Mouse (Mus musculus): ENCODE measurements at regions not wholly inside any gene's neighbourhood (a gene's known extent, or its start where the extent isn't known, plus 50 kb on each side); places are given as distances from the start of the nearest gene placed in this dataset.

- Histone ChIP-seq H3K27ac (ENCODE audit: low read depth) (no peak overlapping the region), H3K4me2 (ENCODE audit: low read length) (no peak overlapping the region), H3K9me3 (ENCODE audit: control insufficient read depth, low read length) (no peaks in the 10 kb centered on the region), H3K4me3 (ENCODE audit: low read depth, low read length) (no peak overlapping the region), H3K9ac (ENCODE audit: low read length) (no peak overlapping the region), H3K36me3 (ENCODE audit: control insufficient read depth, insufficient read depth, low read length) (no peaks in the 10 kb centered on the region), H3K4me1 (replicated peaks; ENCODE audit: control insufficient read depth, insufficient read depth, low read length) (no peaks in the 10 kb centered on the region), H3K27me3 (replicated peaks; ENCODE audit: control insufficient read depth, insufficient read depth, low read length) (0 out of 2 replicates have a peak, but pooled peaks cover 2% of the 10 kb centered on the region)
- ATAC-seq (replicated peaks; ENCODE audit: low FRiP score, low TSS enrichment, low read depth) (no peak), DNase-seq (ENCODE audit: low spot score) (no peak)
- WGBS = 78% methylated on average over 5 of the region's 5 CpGs
These were observed 173.3 kb upstream of the Lef1 start for GRCm38 (mm10) chr3:130936980-130937379.

GRCm38 (mm10) chr3:130936336-130936735 lies 173.9 kb upstream of the Lef1 start:
- H3K4me2 ChIP-seq (ENCODE audit: low read length) = no peak overlapping the region
- H3K4me3 ChIP-seq (ENCODE audit: low read depth, low read length) = no peak overlapping the region
- 0 out of 2 replicates have a peak, but pooled peaks cover 2% of the 10 kb centered on the region for H3K27me3 ChIP-seq (replicated peaks; ENCODE audit: control insufficient read depth, insufficient read depth, low read length)
- H3K9me3 ChIP-seq (ENCODE audit: control insufficient read depth, low read length) = no peaks in the 10 kb centered on the region
- DNase-seq (ENCODE audit: low spot score) = no peak
- no peaks in the 10 kb centered on the region for H3K36me3 ChIP-seq (ENCODE audit: control insufficient read depth, insufficient read depth, low read length)
- 41% methylated on average over 7 of the region's 7 CpGs for WGBS
- no peaks in the 10 kb centered on the region for H3K4me1 ChIP-seq (replicated peaks; ENCODE audit: control insufficient read depth, insufficient read depth, low read length)
- no peak for ATAC-seq (replicated peaks; ENCODE audit: low FRiP score, low TSS enrichment, low read depth)
- H3K27ac ChIP-seq (ENCODE audit: low read depth) = no peak overlapping the region
- no peak overlapping the region for H3K9ac ChIP-seq (ENCODE audit: low read length)

GRCm38 (mm10) chr3:130935926-130936315 lies 174.3 kb upstream of the Lef1 start:
- WGBS = 71% methylated on average over 11 of the region's 11 CpGs
- Histone ChIP-seq H3K27ac (ENCODE audit: low read depth) (no peak overlapping the region), H3K27me3 (replicated peaks; ENCODE audit: control insufficient read depth, insufficient read depth, low read length) (0 out of 2 replicates have a peak, but pooled peaks cover 2% of the 10 kb centered on the region), H3K36me3 (ENCODE audit: control insufficient read depth, insufficient read depth, low read length) (no peaks in the 10 kb centered on the region), H3K4me3 (ENCODE audit: low read depth, low read length) (no peak overlapping the region), H3K4me1 (replicated peaks; ENCODE audit: control insufficient read depth, insufficient read depth, low read length) (no peaks in the 10 kb centered on the region), H3K4me2 (ENCODE audit: low read length) (no peak overlapping the region), H3K9me3 (ENCODE audit: control insufficient read depth, low read length) (no peaks in the 10 kb centered on the region), H3K9ac (ENCODE audit: low read length) (no peak overlapping the region)
- no peak for ATAC-seq (replicated peaks; ENCODE audit: low FRiP score, low TSS enrichment, low read depth)
- no peak for DNase-seq (ENCODE audit: low spot score)

DNA sequence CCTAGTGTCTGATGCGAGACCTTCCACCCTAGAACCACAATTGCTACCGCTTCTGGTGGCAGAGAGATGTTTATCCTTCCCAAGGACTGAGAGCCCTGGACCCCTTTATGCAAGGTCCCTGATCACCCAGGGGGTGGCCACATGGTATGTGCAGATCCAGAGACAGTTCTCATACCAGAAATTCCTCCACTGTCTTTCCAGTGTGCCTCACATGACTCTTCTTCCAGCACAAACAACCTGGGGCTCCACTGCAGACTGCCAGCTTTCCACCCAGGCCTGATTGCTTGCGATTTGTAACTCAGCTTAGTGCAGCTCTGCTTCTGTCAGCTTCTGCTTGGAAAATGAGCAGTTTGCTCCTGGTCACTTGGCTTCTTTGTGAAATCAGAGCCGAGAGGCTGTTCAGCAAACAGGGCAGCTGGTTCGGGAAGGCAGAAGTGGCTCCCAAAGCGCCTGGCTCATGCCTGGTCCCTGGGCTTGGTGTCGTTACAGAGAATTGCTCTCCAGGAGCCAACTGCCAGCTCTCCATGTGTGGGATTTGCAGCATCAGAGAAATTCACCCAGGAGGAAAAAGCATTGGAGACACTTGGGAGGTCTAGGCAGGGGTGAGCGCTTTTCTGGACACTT lies 174.9 kb upstream of the Lef1 start:
- no peak for ATAC-seq (replicated peaks; ENCODE audit: low FRiP score, low TSS enrichment, low read depth)
- WGBS = 46% methylated on average over 8 of the region's 8 CpGs
- H3K27ac ChIP-seq (ENCODE audit: low read depth) = no peak overlapping the region

GRCm38 (mm10) chr3:130932723-130933122 lies 177.5 kb upstream of the Lef1 start:
- Histone ChIP-seq H3K4me2 (ENCODE audit: low read length) (no peak overlapping the region), H3K9ac (ENCODE audit: low read length) (no peak overlapping the region), H3K4me1 (replicated peaks; ENCODE audit: control insufficient read depth, insufficient read depth, low read length) (no peaks in the 10 kb centered on the region), H3K27ac (ENCODE audit: low read depth) (no peak overlapping the region), H3K36me3 (ENCODE audit: control insufficient read depth, insufficient read depth, low read length) (no peaks in the 10 kb centered on the region), H3K4me3 (ENCODE audit: low read depth, low read length) (no peak overlapping the region), H3K27me3 (replicated peaks; ENCODE audit: control insufficient read depth, insufficient read depth, low read length) (no peaks in the 10 kb centered on the region), H3K9me3 (ENCODE audit: control insufficient read depth, low read length) (no peaks in the 10 kb centered on the region)
- ATAC-seq (replicated peaks; ENCODE audit: low FRiP score, low TSS enrichment, low read depth) (no peak), DNase-seq (ENCODE audit: low spot score) (no peak)
- 63% methylated on average over 6 of the region's 6 CpGs for WGBS

More for the DNA sequence above, 174.9 kb upstream of the Lef1 start:
- no peaks in the 10 kb centered on the region for H3K9me3 ChIP-seq (ENCODE audit: control insufficient read depth, low read length)
- H3K36me3 ChIP-seq (ENCODE audit: control insufficient read depth, insufficient read depth, low read length) = no peaks in the 10 kb centered on the region
- H3K4me1 ChIP-seq (replicated peaks; ENCODE audit: control insufficient read depth, insufficient read depth, low read length) = no peaks in the 10 kb centered on the region
- H3K27me3 ChIP-seq (replicated peaks; ENCODE audit: control insufficient read depth, insufficient read depth, low read length) = 0 out of 2 replicates have a peak, but pooled peaks cover 2% of the 10 kb centered on the region
- H3K9ac ChIP-seq (ENCODE audit: low read length) = no peak overlapping the region
- no peak overlapping the region for H3K4me3 ChIP-seq (ENCODE audit: low read depth, low read length)
- H3K4me2 ChIP-seq (ENCODE audit: low read length) = no peak overlapping the region
- DNase-seq (ENCODE audit: low spot score) = no peak

DNA sequence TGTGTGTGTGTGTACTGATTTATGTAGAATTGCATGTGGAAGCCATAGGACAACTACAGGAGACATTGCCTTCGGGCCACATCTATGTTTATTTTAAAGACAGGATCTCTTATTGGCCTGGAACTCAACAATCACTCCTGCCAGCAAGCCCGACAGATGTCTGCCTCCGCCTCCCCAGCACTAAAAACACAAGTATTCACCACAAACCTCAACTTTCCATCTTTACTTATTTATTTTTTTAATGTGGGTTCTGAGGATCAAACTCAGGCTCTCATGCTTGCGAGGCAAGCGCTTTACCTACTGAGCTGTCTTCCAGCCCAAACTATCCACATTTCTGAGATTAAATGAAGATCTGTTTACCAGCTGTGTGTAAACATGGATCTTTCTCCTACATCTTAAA lies 178.0 kb upstream of the Lef1 start:
- H3K9me3 ChIP-seq (ENCODE audit: control insufficient read depth, low read length) = no peaks in the 10 kb centered on the region
- no peak overlapping the region for H3K27ac ChIP-seq (ENCODE audit: low read depth)
- no peak overlapping the region for H3K4me3 ChIP-seq (ENCODE audit: low read depth, low read length)
- no peaks in the 10 kb centered on the region for H3K27me3 ChIP-seq (replicated peaks; ENCODE audit: control insufficient read depth, insufficient read depth, low read length)
- no peaks in the 10 kb centered on the region for H3K4me1 ChIP-seq (replicated peaks; ENCODE audit: control insufficient read depth, insufficient read depth, low read length)
- no peaks in the 10 kb centered on the region for H3K36me3 ChIP-seq (ENCODE audit: control insufficient read depth, insufficient read depth, low read length)
- WGBS = 75% methylated on average over 5 of the region's 5 CpGs
- no peak overlapping the region for H3K9ac ChIP-seq (ENCODE audit: low read length)
- H3K4me2 ChIP-seq (ENCODE audit: low read length) = no peak overlapping the region
- DNase-seq (ENCODE audit: low spot score) = no peak
- no peak for ATAC-seq (replicated peaks; ENCODE audit: low FRiP score, low TSS enrichment, low read depth)

DNA sequence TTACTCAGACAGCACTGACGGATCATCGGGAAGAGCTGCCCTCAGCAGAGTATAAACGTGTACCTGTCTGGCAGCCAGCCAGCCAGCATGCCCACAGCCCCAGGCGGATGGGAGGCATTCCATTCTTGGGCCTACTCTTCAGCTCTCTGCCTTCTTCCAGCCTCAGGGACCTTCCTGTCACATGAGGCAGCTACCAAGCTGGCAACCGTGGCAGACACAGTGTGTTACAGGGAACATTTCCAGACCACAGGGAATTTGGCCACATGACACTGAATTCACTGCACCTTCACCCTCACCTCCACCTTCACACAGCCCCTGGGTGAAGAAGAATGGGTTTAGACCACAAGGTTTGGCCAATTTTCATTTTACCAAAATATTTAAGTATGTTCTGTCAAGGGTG lies 185.3 kb upstream of the Lef1 start:
- H3K4me2 ChIP-seq (ENCODE audit: low read length) = no peak overlapping the region
- no peak overlapping the region for H3K27ac ChIP-seq (ENCODE audit: low read depth)
- WGBS = 44% methylated on average over 5 of the region's 5 CpGs
- peaks cover 12% of the 10 kb centered on the region for H3K27me3 ChIP-seq (replicated peaks; ENCODE audit: control insufficient read depth, insufficient read depth, low read length)
- H3K4me1 ChIP-seq (replicated peaks; ENCODE audit: control insufficient read depth, insufficient read depth, low read length) = no peaks in the 10 kb centered on the region
- no peak overlapping the region for H3K4me3 ChIP-seq (ENCODE audit: low read depth, low read length)
- no peak overlapping the region for H3K9ac ChIP-seq (ENCODE audit: low read length)
- H3K9me3 ChIP-seq (ENCODE audit: control insufficient read depth, low read length) = no peaks in the 10 kb centered on the region
- no peaks in the 10 kb centered on the region for H3K36me3 ChIP-seq (ENCODE audit: control insufficient read depth, insufficient read depth, low read length)
- DNase-seq (ENCODE audit: low spot score) (no peak), ATAC-seq (replicated peaks; ENCODE audit: low FRiP score, low TSS enrichment, low read depth) (no peak)

DNA sequence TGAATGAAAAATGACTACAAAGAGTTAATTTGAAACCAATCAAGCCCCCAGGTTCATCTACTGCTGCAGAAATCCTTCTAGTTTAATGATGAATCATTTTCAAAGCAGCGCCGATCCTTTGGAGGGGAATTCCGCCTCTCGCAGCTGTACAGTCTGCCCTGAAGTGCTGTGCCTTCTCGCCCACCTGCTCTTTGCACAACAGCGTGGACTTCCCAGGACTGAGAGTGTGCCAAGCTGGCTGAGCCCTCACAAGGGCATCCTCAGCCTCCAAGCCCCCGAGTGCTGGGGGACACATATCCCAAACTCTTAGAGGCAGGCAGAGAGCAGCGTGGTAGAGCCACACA lies 186.7 kb upstream of the Lef1 start:
- H3K4me3 ChIP-seq (ENCODE audit: low read depth, low read length) = no peak overlapping the region
- H3K36me3 ChIP-seq (ENCODE audit: control insufficient read depth, insufficient read depth, low read length) = no peaks in the 10 kb centered on the region
- H3K27me3 ChIP-seq (replicated peaks; ENCODE audit: control insufficient read depth, insufficient read depth, low read length) = peaks cover 12% of the 10 kb centered on the region
- peak overlapping the region; percentile 38 for H3K4me2 ChIP-seq (ENCODE audit: low read length)
- H3K4me1 ChIP-seq (replicated peaks; ENCODE audit: control insufficient read depth, insufficient read depth, low read length) = no peaks in the 10 kb centered on the region
- no peak overlapping the region for H3K27ac ChIP-seq (ENCODE audit: low read depth)
- WGBS = 30% methylated on average over 8 of the region's 8 CpGs
- H3K9ac ChIP-seq (ENCODE audit: low read length) = no peak overlapping the region
- no peaks in the 10 kb centered on the region for H3K9me3 ChIP-seq (ENCODE audit: control insufficient read depth, low read length)
- DNase-seq (ENCODE audit: low spot score) = no peak
- no peak for ATAC-seq (replicated peaks; ENCODE audit: low FRiP score, low TSS enrichment, low read depth)

GRCm38 (mm10) chr3:130922812-130923614 lies 187.3 kb upstream of the Lef1 start:
- H3K36me3 ChIP-seq (ENCODE audit: control insufficient read depth, insufficient read depth, low read length) = no peaks in the 10 kb centered on the region
- no peak overlapping the region for H3K9ac ChIP-seq (ENCODE audit: low read length)
- H3K4me1 ChIP-seq (replicated peaks; ENCODE audit: control insufficient read depth, insufficient read depth, low read length) = no peaks in the 10 kb centered on the region
- DNase-seq (ENCODE audit: low spot score) (peak; percentile 66), ATAC-seq (replicated peaks; ENCODE audit: low FRiP score, low TSS enrichment, low read depth) (no peak)
- H3K4me3 ChIP-seq (ENCODE audit: low read depth, low read length) = no peak overlapping the region
- WGBS = 17% methylated on average over 23 of the region's 23 CpGs
- no peaks in the 10 kb centered on the region for H3K9me3 ChIP-seq (ENCODE audit: control insufficient read depth, low read length)
- H3K4me2 ChIP-seq (ENCODE audit: low read length) = peak overlapping the region; percentile 38
- H3K27me3 ChIP-seq (replicated peaks; ENCODE audit: control insufficient read depth, insufficient read depth, low read length) = peaks cover 12% of the 10 kb centered on the region
- no peak overlapping the region for H3K27ac ChIP-seq (ENCODE audit: low read depth)
